Mouse (Mus musculus) Muller cell, postnatal 12 days (primary cell): ENCODE measurements at regions not wholly inside any gene's neighbourhood (a gene's known extent, or its start where the extent isn't known, plus 50 kb on each side); places are given as distances from the start of the nearest gene placed in this dataset.

ENCODE experiments used
- DNase-seq: peaks from one replicate; pipeline ENCODE4 v3.0.0-alpha.2; 2015; ENCODE audit errors: inconsistent ontology term

DNA sequence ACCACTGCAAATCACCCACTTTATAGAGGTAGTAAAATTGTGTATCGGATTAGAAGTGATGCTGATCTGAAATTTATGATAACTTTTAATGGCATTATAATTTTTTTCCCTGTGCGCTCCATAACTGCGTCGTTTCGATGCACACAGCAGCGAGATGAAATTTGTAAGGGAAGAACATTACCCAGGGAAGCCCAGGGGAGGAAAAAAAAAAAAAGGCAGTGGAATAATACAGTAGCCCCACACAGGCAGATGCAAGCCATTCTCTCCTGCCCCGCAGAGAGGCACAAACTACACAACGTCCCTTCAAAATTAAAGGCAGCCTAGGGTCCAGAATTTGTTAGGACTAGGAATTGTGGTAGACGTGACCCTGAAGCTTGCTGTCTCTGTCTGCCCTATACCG lies 234.2 kb downstream of the Il20rb start:
- DNase-seq = no peak
